Comparison of ENCODE assay signal across 23 mouse cellular contexts in genomic region chr4:150752151-150752550, GRCm38 (mm10).
DNase-seq lines count a peak whose midpoint lies in the region; ATAC-seq and TF ChIP-seq lines count a peak whose summit lies in the region.
"Had no signal": no experiment of that assay in that cellular context is flagged by ENCODE, and none has a peak within 500 bp of the region (broad histone marks: within the 10 kb centered on the region; RNA-seq: fewer than 3 reads in every experiment).

No protein-coding gene starts in this region.

- H3K4me3 ChIP-seq in heart, embryonic 10.5 days = no peak overlapping the region
- H3K4me3 ChIP-seq in heart, embryonic 12.5 days = no peak overlapping the region
- no peak overlapping the region for H3K4me3 ChIP-seq in lung, postnatal 0 days (ENCODE audit: low read depth, low read length)
- H3K4me3 ChIP-seq in forebrain, embryonic 11.5 days (ENCODE audit: low read depth, low read length) = no peak overlapping the region
- H3K4me3 ChIP-seq: embryonic facial prominence, embryonic 15.5 days; forebrain, embryonic 13.5 days; heart, embryonic 15.5 days had no signal

- H3K9me3 ChIP-seq in heart, embryonic 10.5 days = no peaks in the 10 kb centered on the region
- 0 out of 2 replicates have a peak, but pooled peaks cover 7% of the 10 kb centered on the region for H3K9me3 ChIP-seq in heart, embryonic 12.5 days (replicated peaks)
- H3K9me3 ChIP-seq in lung, postnatal 0 days (ENCODE audit: low read length) = no peaks in the 10 kb centered on the region
- no peaks in the 10 kb centered on the region for H3K9me3 ChIP-seq in forebrain, embryonic 11.5 days (ENCODE audit: control insufficient read depth, low read length)
- H3K9me3 ChIP-seq: embryonic facial prominence, embryonic 15.5 days; forebrain, embryonic 13.5 days; heart, embryonic 15.5 days had no signal

- ATAC-seq in heart, embryonic 12.5 days (ENCODE audit: insufficient number of reproducible peaks, low FRiP score) = no peak
- ATAC-seq in lung, postnatal 0 days = no peak
- no peak for ATAC-seq in forebrain, embryonic 11.5 days (replicated peaks; ENCODE audit: low FRiP score)
- ATAC-seq: forebrain, embryonic 13.5 days; forebrain, postnatal 0 days; intestine, embryonic 16.5 days had no signal

- peak; percentile 62 for DNase-seq in adrenal gland, adult 2 months
- DNase-seq in adrenal gland, adult 8-10 months = no peak
- DNase-seq in heart, embryonic 10.5 days (ENCODE audit: low spot score) = no peak
- peak; percentile 54 for DNase-seq in 3T3-L1 (ENCODE audit: low read depth, low spot score)
- peak; percentile 41 for DNase-seq in brain, adult 2 months (ENCODE audit: low read depth, low spot score)
- DNase-seq in lung, postnatal 0 days (ENCODE audit: low spot score) = no peak
- no peak for DNase-seq in forebrain, embryonic 11.5 days (ENCODE audit: low spot score)
- DNase-seq: cerebellum, adult 11 months; cerebellum, adult 8-10 months; cerebellum, postnatal 14 days; embryo, embryonic 11 days; forebrain, postnatal 0 days; gastrocnemius, postnatal 25 days; heart, adult 11 months; heart, postnatal 14 days; kidney, adult 8-10 months had no signal

- 71% methylated on average over 8 of the region's 8 CpGs for WGBS in heart, embryonic 10.5 days
- 71% methylated on average over 8 of the region's 8 CpGs for WGBS in heart, embryonic 12.5 days
- 78% methylated on average over 8 of the region's 8 CpGs for WGBS in lung, postnatal 0 days
- WGBS in forebrain, embryonic 11.5 days = 91% methylated on average over 8 of the region's 8 CpGs

- H3K27ac ChIP-seq in heart, embryonic 10.5 days = peak overlapping the region; percentile 42; the same call in 1 of the 2 replicates
- H3K27ac ChIP-seq in heart, embryonic 12.5 days (ENCODE audit: poor library complexity, severe bottlenecking) = no peak overlapping the region
- no peak overlapping the region for H3K27ac ChIP-seq in lung, postnatal 0 days (ENCODE audit: low read length)
- H3K27ac ChIP-seq in forebrain, embryonic 11.5 days (ENCODE audit: low read depth, low read length) = no peak overlapping the region
- H3K27ac ChIP-seq: embryonic facial prominence, embryonic 15.5 days; forebrain, embryonic 13.5 days; heart, embryonic 15.5 days; hindbrain, embryonic 14.5 days had no signal

- peaks cover 32% of the 10 kb centered on the region for H3K4me1 ChIP-seq in heart, embryonic 10.5 days
- peaks cover 27% of the 10 kb centered on the region for H3K4me1 ChIP-seq in heart, embryonic 12.5 days (replicated peaks)
- 0 out of 2 replicates have a peak, but pooled peaks cover 3% of the 10 kb centered on the region for H3K4me1 ChIP-seq in lung, postnatal 0 days (ENCODE audit: insufficient read depth, low read depth, low read length)
- H3K4me1 ChIP-seq in forebrain, embryonic 11.5 days (replicated peaks; ENCODE audit: control insufficient read depth, insufficient read depth, low read length) = 0 out of 2 replicates have a peak, but pooled peaks cover 2% of the 10 kb centered on the region
- H3K4me1 ChIP-seq: forebrain, embryonic 13.5 days had no signal

- no peak for TF ChIP-seq CTCF in lung, postnatal 0 days (IDR thresholded peaks at IDR 0.05)

- H3K9ac ChIP-seq in heart, embryonic 12.5 days = no peak overlapping the region
- H3K9ac ChIP-seq in lung, postnatal 0 days (replicated peaks; ENCODE audit: low read depth) = no peak overlapping the region
- no peak overlapping the region for H3K9ac ChIP-seq in forebrain, embryonic 11.5 days (ENCODE audit: low read length)
- H3K9ac ChIP-seq: embryonic facial prominence, embryonic 15.5 days; forebrain, embryonic 13.5 days; forebrain, postnatal 0 days; heart, embryonic 15.5 days; hindbrain, embryonic 14.5 days had no signal

- H3K27me3 ChIP-seq in heart, embryonic 10.5 days (ENCODE audit: insufficient read depth, poor library complexity, severe bottlenecking) = 0 out of 2 replicates have a peak, but pooled peaks cover 15% of the 10 kb centered on the region
- H3K27me3 ChIP-seq in heart, embryonic 12.5 days (replicated peaks) = no peaks in the 10 kb centered on the region
- H3K27me3 ChIP-seq in lung, postnatal 0 days (replicated peaks; ENCODE audit: insufficient read depth, low read length) = no peaks in the 10 kb centered on the region
- no peaks in the 10 kb centered on the region for H3K27me3 ChIP-seq in forebrain, embryonic 11.5 days (ENCODE audit: control insufficient read depth, insufficient read depth, low read length)
- H3K27me3 ChIP-seq: CH12.LX; embryonic facial prominence, embryonic 15.5 days; forebrain, embryonic 13.5 days; heart, embryonic 15.5 days had no signal

- no peak for TF ChIP-seq EP300 in lung, postnatal 0 days (IDR thresholded peaks at IDR 0.05)

- H3K4me2 ChIP-seq in heart, embryonic 12.5 days = no peak overlapping the region
- H3K4me2 ChIP-seq in lung, postnatal 0 days (replicated peaks; ENCODE audit: low read depth, low read length) = no peak overlapping the region
- no peak overlapping the region for H3K4me2 ChIP-seq in forebrain, embryonic 11.5 days (ENCODE audit: low read depth, low read length, severe bottlenecking)
- H3K4me2 ChIP-seq: embryonic facial prominence, embryonic 15.5 days; forebrain, embryonic 13.5 days; heart, embryonic 15.5 days; hindbrain, embryonic 14.5 days had no signal

- H3K36me3 ChIP-seq in heart, embryonic 10.5 days = peaks cover 4% of the 10 kb centered on the region; the same call in 1 of the 2 replicates
- H3K36me3 ChIP-seq in heart, embryonic 12.5 days = no peaks in the 10 kb centered on the region
- no peaks in the 10 kb centered on the region for H3K36me3 ChIP-seq in lung, postnatal 0 days (ENCODE audit: insufficient read depth, low read length)
- H3K36me3 ChIP-seq in forebrain, embryonic 11.5 days (ENCODE audit: control insufficient read depth, insufficient read depth, low read length) = no peaks in the 10 kb centered on the region
- H3K36me3 ChIP-seq: embryonic facial prominence, embryonic 15.5 days; heart, embryonic 15.5 days had no signal

Comparison
In these comparisons a context has a peak if more than half of its experiments do, and no peak if none do; other contexts are left out.
1. DNase-seq: peak in adrenal gland, adult 2 months (single experiment), 3T3-L1 (single experiment) and brain, adult 2 months (single experiment); none in adrenal gland, adult 8-10 months (single experiment), heart, embryonic 10.5 days (single experiment), lung, postnatal 0 days (single experiment) and forebrain, embryonic 11.5 days (single experiment).